Mouse (Mus musculus): ENCODE data around the gene Daam1. TPM values are rescaled to one million over a fixed set of nuclear protein-coding genes. Genes with fewer than 3 reads are reported as not detected.

The Daam1 gene
- total and polyA plus RNA-seq, 2 experiments = 7.7 to 33.4 TPM

- no peaks in the 10 kb centered on the region for H3K36me3 ChIP-seq (ENCODE audit: control insufficient read depth, insufficient read depth, low read length)
- no peak for TF ChIP-seq POLR2A (IDR thresholded peaks at IDR 0.05; ENCODE audit: extremely low read depth, insufficient read depth, low read length)
- TF ChIP-seq CTCF (IDR thresholded peaks at IDR 0.05; ENCODE audit: low read depth, low read length) = no peak
- no peak for DNase-seq (ENCODE audit: extremely low read depth, low read depth, low spot score)
- no peaks in the 10 kb centered on the region for H3K79me2 ChIP-seq (ENCODE audit: control insufficient read depth, insufficient read depth, low read length)
- 91% methylated on average over 3 of the region's 3 CpGs for WGBS
- H3K4me1 ChIP-seq (ENCODE audit: control insufficient read depth, insufficient read depth, low read length) = no peaks in the 10 kb centered on the region
- H3K27me3 ChIP-seq (ENCODE audit: control insufficient read depth, insufficient read depth, low read length) = no peaks in the 10 kb centered on the region
- no peak overlapping the region for H3K27ac ChIP-seq (replicated peaks; ENCODE audit: insufficient read depth, low read depth, low read length)
- H3K9ac ChIP-seq (ENCODE audit: low read depth, low read length) = no peak overlapping the region
- no peak overlapping the region for H3K4me3 ChIP-seq (ENCODE audit: insufficient read depth, low read depth, low read length)
These were observed 174.4 kb downstream of the Daam1 start for GRCm38 (mm10) chr12:72005307-72005706.

GRCm38 (mm10) chr12:72007656-72008055, 176.8 kb downstream of the Daam1 start:
- WGBS = 76% methylated on average over 3 of the region's 3 CpGs
- H3K27ac ChIP-seq (replicated peaks; ENCODE audit: insufficient read depth, low read depth, low read length) = no peak overlapping the region
- no peak for TF ChIP-seq POLR2A (IDR thresholded peaks at IDR 0.05; ENCODE audit: extremely low read depth, insufficient read depth, low read length)

GRCm38 (mm10) chr12:72009051-72009902, 178.4 kb downstream of the Daam1 start:
- no peak overlapping the region for H3K9ac ChIP-seq (ENCODE audit: low read depth, low read length)
- H3K36me3 ChIP-seq (ENCODE audit: control insufficient read depth, insufficient read depth, low read length) = no peaks in the 10 kb centered on the region
- no peaks in the 10 kb centered on the region for H3K27me3 ChIP-seq (ENCODE audit: control insufficient read depth, insufficient read depth, low read length)
- WGBS = 96% methylated on average over 13 of the region's 13 CpGs
- H3K4me3 ChIP-seq (ENCODE audit: insufficient read depth, low read depth, low read length) = no peak overlapping the region
- H3K4me1 ChIP-seq (ENCODE audit: control insufficient read depth, insufficient read depth, low read length) = no peaks in the 10 kb centered on the region
- TF ChIP-seq CTCF (IDR thresholded peaks at IDR 0.05; ENCODE audit: low read depth, low read length) (no peak), POLR2A (IDR thresholded peaks at IDR 0.05; ENCODE audit: extremely low read depth, insufficient read depth, low read length) (no peak)
- DNase-seq (ENCODE audit: extremely low read depth, low read depth, low spot score) = no peak
- H3K79me2 ChIP-seq (ENCODE audit: control insufficient read depth, insufficient read depth, low read length) = no peaks in the 10 kb centered on the region
- H3K27ac ChIP-seq (replicated peaks; ENCODE audit: insufficient read depth, low read depth, low read length) = no peak overlapping the region

More at GRCm38 (mm10) chr12:72007656-72008055, 176.8 kb downstream of the Daam1 start:
- no peaks in the 10 kb centered on the region for H3K36me3 ChIP-seq (ENCODE audit: control insufficient read depth, insufficient read depth, low read length)
- H3K4me3 ChIP-seq (ENCODE audit: insufficient read depth, low read depth, low read length) = no peak overlapping the region
- no peaks in the 10 kb centered on the region for H3K27me3 ChIP-seq (ENCODE audit: control insufficient read depth, insufficient read depth, low read length)
- H3K79me2 ChIP-seq (ENCODE audit: control insufficient read depth, insufficient read depth, low read length) = no peaks in the 10 kb centered on the region
- no peak for DNase-seq (ENCODE audit: extremely low read depth, low read depth, low spot score)
- H3K9ac ChIP-seq (ENCODE audit: low read depth, low read length) = no peak overlapping the region
- no peaks in the 10 kb centered on the region for H3K4me1 ChIP-seq (ENCODE audit: control insufficient read depth, insufficient read depth, low read length)

GRCm38 (mm10) chr12:72011404-72011803, 180.5 kb downstream of the Daam1 start:
- Histone ChIP-seq H3K27ac (replicated peaks; ENCODE audit: insufficient read depth, low read depth, low read length) (no peak overlapping the region), H3K27me3 (ENCODE audit: control insufficient read depth, insufficient read depth, low read length) (no peaks in the 10 kb centered on the region), H3K9ac (ENCODE audit: low read depth, low read length) (no peak overlapping the region), H3K36me3 (ENCODE audit: control insufficient read depth, insufficient read depth, low read length) (no peaks in the 10 kb centered on the region), H3K4me1 (ENCODE audit: control insufficient read depth, insufficient read depth, low read length) (no peaks in the 10 kb centered on the region), H3K4me3 (ENCODE audit: insufficient read depth, low read depth, low read length) (no peak overlapping the region), H3K79me2 (ENCODE audit: control insufficient read depth, insufficient read depth, low read length) (no peaks in the 10 kb centered on the region)
- DNase-seq (ENCODE audit: extremely low read depth, low read depth, low spot score) = no peak
- WGBS = over 99% methylated on average over 3 of the region's 3 CpGs
- TF ChIP-seq CTCF (IDR thresholded peaks at IDR 0.05; ENCODE audit: low read depth, low read length) = no peak
- TF ChIP-seq POLR2A (IDR thresholded peaks at IDR 0.05; ENCODE audit: extremely low read depth, insufficient read depth, low read length) = no peak

GRCm38 (mm10) chr12:72012126-72012525, 181.2 kb downstream of the Daam1 start:
- Histone ChIP-seq H3K27me3 (ENCODE audit: control insufficient read depth, insufficient read depth, low read length) (no peaks in the 10 kb centered on the region), H3K4me3 (ENCODE audit: insufficient read depth, low read depth, low read length) (no peak overlapping the region), H3K79me2 (ENCODE audit: control insufficient read depth, insufficient read depth, low read length) (no peaks in the 10 kb centered on the region), H3K4me1 (ENCODE audit: control insufficient read depth, insufficient read depth, low read length) (no peaks in the 10 kb centered on the region), H3K36me3 (ENCODE audit: control insufficient read depth, insufficient read depth, low read length) (no peaks in the 10 kb centered on the region), H3K9ac (ENCODE audit: low read depth, low read length) (no peak overlapping the region), H3K27ac (replicated peaks; ENCODE audit: insufficient read depth, low read depth, low read length) (no peak overlapping the region)
- no peak for TF ChIP-seq POLR2A (IDR thresholded peaks at IDR 0.05; ENCODE audit: extremely low read depth, insufficient read depth, low read length)
- no peak for TF ChIP-seq CTCF (IDR thresholded peaks at IDR 0.05; ENCODE audit: low read depth, low read length)
- no peak for DNase-seq (ENCODE audit: extremely low read depth, low read depth, low spot score)
- 94% methylated on average over 6 of the region's 6 CpGs for WGBS

GRCm38 (mm10) chr12:72013711-72014354, 183.0 kb downstream of the Daam1 start:
- TF ChIP-seq POLR2A (IDR thresholded peaks at IDR 0.05; ENCODE audit: extremely low read depth, insufficient read depth, low read length) (no peak), CTCF (IDR thresholded peaks at IDR 0.05; ENCODE audit: low read depth, low read length) (no peak)

More at GRCm38 (mm10) chr12:72013711-72014354, 183.0 kb downstream of the Daam1 start:
- Histone ChIP-seq H3K79me2 (ENCODE audit: control insufficient read depth, insufficient read depth, low read length) (no peaks in the 10 kb centered on the region), H3K4me3 (ENCODE audit: insufficient read depth, low read depth, low read length) (no peak overlapping the region), H3K27ac (replicated peaks; ENCODE audit: insufficient read depth, low read depth, low read length) (no peak overlapping the region), H3K4me1 (ENCODE audit: control insufficient read depth, insufficient read depth, low read length) (no peaks in the 10 kb centered on the region), H3K27me3 (ENCODE audit: control insufficient read depth, insufficient read depth, low read length) (no peaks in the 10 kb centered on the region), H3K9ac (ENCODE audit: low read depth, low read length) (no peak overlapping the region), H3K36me3 (ENCODE audit: control insufficient read depth, insufficient read depth, low read length) (no peaks in the 10 kb centered on the region)
- DNase-seq (ENCODE audit: extremely low read depth, low read depth, low spot score) = no peak
- 76% methylated on average over 13 of the region's 13 CpGs for WGBS
